Mouse (Mus musculus): ENCODE results near the gene Wfdc6a. TPM values are rescaled to one million over a fixed set of nuclear protein-coding genes. Genes with fewer than 3 reads are reported as not detected.
"Not testable (repeated sequence)": the region's sequence is repeated elsewhere in the genome, so short reads cannot be mapped to it uniquely, and the experiment has no call there.

Gene Wfdc6a
- total RNA-seq (2017) = not detected in 2 replicates

GRCm38 (mm10) chr2:164585025-164585725 is at the start of gene Wfdc6a:
Wfdc6a (minus strand) TSS chr2:164585447.
- not testable (repeated sequence) for ATAC-seq (ENCODE audit: extremely low read depth, insufficient number of reproducible peaks, low FRiP score, poor library complexity, severe bottlenecking)

GRCm38 (mm10) chr2:164621775-164622174 is 36.5 kb upstream of the Wfdc6a start:
- ATAC-seq (ENCODE audit: extremely low read depth, insufficient number of reproducible peaks, low FRiP score, poor library complexity, severe bottlenecking) = no peak

GRCm38 (mm10) chr2:164619050-164619449 is 33.8 kb upstream of the Wfdc6a start:
- ATAC-seq (ENCODE audit: extremely low read depth, insufficient number of reproducible peaks, low FRiP score, poor library complexity, severe bottlenecking) = no peak

- no peak for ATAC-seq (ENCODE audit: extremely low read depth, insufficient number of reproducible peaks, low FRiP score, poor library complexity, severe bottlenecking)
Measured at GRCm38 (mm10) chr2:164615386-164615785, 30.1 kb upstream of the Wfdc6a start.

- not testable (repeated sequence) for ATAC-seq (ENCODE audit: extremely low read depth, insufficient number of reproducible peaks, low FRiP score, poor library complexity, severe bottlenecking)
Measured at GRCm38 (mm10) chr2:164613471-164613870, 28.2 kb upstream of the Wfdc6a start, which contains the start of the genes Wfdc6b and Wfdc8. Wfdc6b (plus strand) TSS chr2:164613522. Wfdc8 (minus strand) TSS chr2:164613626.

- no peak for ATAC-seq (ENCODE audit: extremely low read depth, insufficient number of reproducible peaks, low FRiP score, poor library complexity, severe bottlenecking)
Measured at GRCm38 (mm10) chr2:164608781-164609180, 23.5 kb upstream of the Wfdc6a start.

GRCm38 (mm10) chr2:164604411-164604810 is 19.2 kb upstream of the Wfdc6a start:
- ATAC-seq (ENCODE audit: extremely low read depth, insufficient number of reproducible peaks, low FRiP score, poor library complexity, severe bottlenecking) = no peak

- ATAC-seq (ENCODE audit: extremely low read depth, insufficient number of reproducible peaks, low FRiP score, poor library complexity, severe bottlenecking) = no peak
Measured at GRCm38 (mm10) chr2:164603482-164603881, 18.2 kb upstream of the Wfdc6a start.

GRCm38 (mm10) chr2:164600179-164600578 is 14.9 kb upstream of the Wfdc6a start:
- no peak for ATAC-seq (ENCODE audit: extremely low read depth, insufficient number of reproducible peaks, low FRiP score, poor library complexity, severe bottlenecking)

- ATAC-seq (ENCODE audit: extremely low read depth, insufficient number of reproducible peaks, low FRiP score, poor library complexity, severe bottlenecking) = no peak
Measured at GRCm38 (mm10) chr2:164593494-164593893, 8.2 kb upstream of the Wfdc6a start, which contains the start of gene Eppin. Eppin (minus strand) TSS chr2:164593594.

- ATAC-seq (ENCODE audit: extremely low read depth, insufficient number of reproducible peaks, low FRiP score, poor library complexity, severe bottlenecking) = no peak
Measured at GRCm38 (mm10) chr2:164592014-164592413, 6.8 kb upstream of the Wfdc6a start.

- not testable (repeated sequence) for ATAC-seq (ENCODE audit: extremely low read depth, insufficient number of reproducible peaks, low FRiP score, poor library complexity, severe bottlenecking)
Measured at GRCm38 (mm10) chr2:164573359-164573758, 11.9 kb downstream of the Wfdc6a start, which contains the start of gene Spint3. Spint3 (minus strand) TSS chr2:164573459.

GRCm38 (mm10) chr2:164567460-164567859 is 17.8 kb downstream of the Wfdc6a start:
- no peak for ATAC-seq (ENCODE audit: extremely low read depth, insufficient number of reproducible peaks, low FRiP score, poor library complexity, severe bottlenecking)

- ATAC-seq (ENCODE audit: extremely low read depth, insufficient number of reproducible peaks, low FRiP score, poor library complexity, severe bottlenecking) = no peak
Measured at GRCm38 (mm10) chr2:164566997-164567396, 18.2 kb downstream of the Wfdc6a start.

GRCm38 (mm10) chr2:164564346-164564745 is 20.9 kb downstream of the Wfdc6a start:
- no peak for ATAC-seq (ENCODE audit: extremely low read depth, insufficient number of reproducible peaks, low FRiP score, poor library complexity, severe bottlenecking)

- ATAC-seq (ENCODE audit: extremely low read depth, insufficient number of reproducible peaks, low FRiP score, poor library complexity, severe bottlenecking) = no peak
Measured at GRCm38 (mm10) chr2:164563339-164564038, 21.8 kb downstream of the Wfdc6a start.

GRCm38 (mm10) chr2:164562391-164563188 is 22.7 kb downstream of the Wfdc6a start, which contains the start of gene Wfdc2:
Wfdc2 (plus strand) TSS chr2:164562413.
- no peak for ATAC-seq (ENCODE audit: extremely low read depth, insufficient number of reproducible peaks, low FRiP score, poor library complexity, severe bottlenecking)

- ATAC-seq (ENCODE audit: extremely low read depth, insufficient number of reproducible peaks, low FRiP score, poor library complexity, severe bottlenecking) = no peak
Measured at GRCm38 (mm10) chr2:164560106-164560505, 25.1 kb downstream of the Wfdc6a start.

GRCm38 (mm10) chr2:164558991-164559645 is 26.1 kb downstream of the Wfdc6a start:
- ATAC-seq (ENCODE audit: extremely low read depth, insufficient number of reproducible peaks, low FRiP score, poor library complexity, severe bottlenecking) = no peak
